Mouse (Mus musculus) cerebellum, postnatal 4 days (tissue): Measurements from ENCODE around the gene Pgbd5.
"Not testable (repeated sequence)": the region's sequence is repeated elsewhere in the genome, so short reads cannot be mapped to it uniquely, and the experiment has no call there.

Source experiments
- DNase-seq, 2 experiments: peaks; one replicate each; pipeline ENCODE4 v3.0.0; 2022; ENCODE audit warnings: low spot score in 2 of 2, mixed read lengths in 1 of 2

The Pgbd5 gene

DNA sequence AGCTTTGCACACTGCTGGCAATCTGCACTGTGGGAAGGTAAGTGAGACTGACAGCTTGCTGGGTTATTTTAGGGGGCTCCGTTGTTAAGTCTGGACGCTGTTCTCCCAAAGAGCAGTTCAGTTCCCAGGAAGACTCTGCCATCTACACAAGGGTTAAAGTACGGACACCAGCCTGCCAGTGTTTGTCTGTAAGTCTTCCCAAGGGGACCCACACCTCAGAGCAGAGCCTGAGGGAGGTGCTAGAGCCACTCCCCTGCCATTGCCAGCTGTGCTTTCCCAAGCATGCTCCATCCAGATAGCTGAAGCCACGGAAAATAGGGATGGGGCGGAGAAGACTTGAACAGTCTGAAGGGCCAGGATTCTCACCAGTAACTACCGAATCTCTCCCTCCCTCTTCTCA lies 8.6 kb downstream of the Pgbd5 start:
- DNase-seq = no peak

DNA sequence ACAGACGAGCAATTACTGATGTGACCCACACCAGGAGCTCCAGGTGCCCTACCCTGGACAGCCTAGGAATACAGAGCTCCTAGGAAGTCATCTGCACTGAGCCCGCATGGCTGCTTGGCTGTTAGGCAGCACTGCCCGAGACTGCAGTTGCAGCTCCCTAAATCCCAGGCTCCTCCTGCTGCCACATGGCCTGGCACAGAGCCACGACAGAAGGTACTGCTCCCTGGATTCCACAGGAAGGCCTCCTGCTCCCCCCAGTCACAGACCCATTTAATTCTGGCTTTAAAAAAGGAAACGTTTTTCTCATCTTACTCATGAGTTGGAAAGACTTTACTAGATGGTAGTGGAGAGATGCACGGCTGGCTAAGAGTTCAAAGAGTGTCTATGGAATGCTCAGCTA lies 10.0 kb downstream of the Pgbd5 start:
- DNase-seq = peak in 1 of 2 experiments; percentile 62

DNA sequence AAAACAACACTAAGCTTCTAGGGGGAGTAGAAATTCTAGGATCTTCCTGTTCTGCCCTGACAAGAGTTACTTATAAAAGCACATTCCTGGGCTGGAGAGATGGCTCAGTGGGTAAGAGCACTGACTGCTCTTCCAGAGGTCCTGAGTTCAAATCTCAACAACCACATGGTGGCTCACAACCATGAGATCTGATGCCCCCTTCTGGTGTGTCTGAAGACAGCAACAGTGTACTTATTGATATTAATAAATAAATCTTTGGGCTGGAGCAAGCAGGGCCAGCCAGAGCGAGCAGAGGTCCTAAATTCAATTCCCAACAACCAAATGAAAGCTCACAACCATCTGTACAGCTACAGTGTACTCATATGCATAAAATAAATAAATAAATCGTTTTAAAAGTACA lies 10.7 kb downstream of the Pgbd5 start:
- DNase-seq = not testable (repeated sequence)

DNA sequence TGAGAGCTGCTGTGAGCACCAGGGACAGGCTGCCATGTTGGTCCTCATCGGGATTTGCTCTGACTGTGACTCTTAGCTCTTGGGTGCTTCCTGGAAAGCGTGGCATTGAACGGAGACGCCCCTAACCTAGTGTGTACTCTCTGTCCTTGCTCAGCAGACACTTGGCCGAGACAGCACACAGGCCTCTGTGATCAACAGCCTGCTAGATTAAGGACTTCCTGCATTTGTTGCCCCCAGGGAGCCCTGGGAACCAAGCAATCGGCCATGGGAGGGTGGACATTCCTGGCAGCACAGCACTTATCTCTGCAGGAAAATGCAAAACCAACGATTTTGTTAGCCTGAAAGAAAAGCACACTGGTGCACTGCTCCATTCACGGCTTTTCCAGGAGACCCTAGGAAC lies 18.0 kb downstream of the Pgbd5 start:
- DNase-seq = no peak

DNA sequence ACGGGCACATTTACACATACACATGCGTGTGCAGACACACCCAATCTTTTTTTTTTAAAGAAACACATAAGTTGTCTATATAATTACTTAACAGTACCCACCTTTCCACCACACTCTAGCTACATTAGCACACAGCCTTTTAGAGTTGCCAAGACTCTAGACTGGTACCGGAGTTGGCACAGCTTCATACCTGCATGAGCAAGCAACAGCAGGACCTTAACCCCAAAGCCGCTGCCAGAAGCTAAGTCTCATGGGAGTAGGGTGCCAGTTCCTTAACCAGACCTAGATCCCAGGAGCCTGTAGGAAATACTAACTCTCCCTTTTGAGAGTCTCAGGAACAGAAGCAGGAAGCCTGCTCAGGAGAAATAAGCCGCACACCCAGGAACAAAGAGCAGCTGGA lies 20.5 kb downstream of the Pgbd5 start:
- DNase-seq = no peak

DNA sequence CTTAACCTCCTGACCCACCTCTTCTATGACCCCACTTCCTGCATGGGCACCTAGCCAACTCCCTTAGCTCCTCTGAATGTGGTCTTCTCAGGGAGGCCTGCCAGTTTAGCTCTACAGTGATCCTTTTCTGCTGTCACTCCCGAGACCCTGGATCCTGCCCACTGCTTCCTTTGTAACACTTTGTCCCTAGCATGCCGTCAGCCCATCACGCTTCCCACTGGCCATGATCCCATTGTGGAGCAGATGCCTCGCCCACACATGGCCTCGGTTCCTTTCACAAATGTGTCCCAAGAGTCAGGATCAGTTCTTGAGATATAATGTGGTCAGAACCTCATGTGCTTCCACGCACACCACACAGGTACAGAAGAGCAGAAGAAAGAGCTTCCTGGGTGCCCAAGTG lies 21.3 kb downstream of the Pgbd5 start:
- no peak for DNase-seq

DNA sequence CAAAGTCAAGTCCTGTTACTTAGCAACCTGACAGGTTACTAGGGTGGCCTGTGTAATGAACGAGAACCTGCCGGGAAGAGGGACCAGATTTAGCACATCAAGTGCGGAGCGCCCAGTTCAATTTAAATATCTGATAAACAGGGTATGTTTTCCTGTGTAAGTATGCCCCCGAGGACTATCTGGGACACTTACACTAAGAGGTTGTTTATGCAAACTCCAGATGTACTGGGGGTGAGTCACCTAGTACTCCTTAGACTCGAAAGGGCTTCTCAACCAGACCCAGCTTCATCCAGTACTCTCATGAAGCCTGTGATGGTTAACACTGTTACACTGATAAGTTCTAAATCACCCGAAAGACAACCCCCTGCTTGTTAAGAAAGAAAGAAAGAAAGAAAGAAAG lies 22.8 kb downstream of the Pgbd5 start:
- no peak for DNase-seq

DNA sequence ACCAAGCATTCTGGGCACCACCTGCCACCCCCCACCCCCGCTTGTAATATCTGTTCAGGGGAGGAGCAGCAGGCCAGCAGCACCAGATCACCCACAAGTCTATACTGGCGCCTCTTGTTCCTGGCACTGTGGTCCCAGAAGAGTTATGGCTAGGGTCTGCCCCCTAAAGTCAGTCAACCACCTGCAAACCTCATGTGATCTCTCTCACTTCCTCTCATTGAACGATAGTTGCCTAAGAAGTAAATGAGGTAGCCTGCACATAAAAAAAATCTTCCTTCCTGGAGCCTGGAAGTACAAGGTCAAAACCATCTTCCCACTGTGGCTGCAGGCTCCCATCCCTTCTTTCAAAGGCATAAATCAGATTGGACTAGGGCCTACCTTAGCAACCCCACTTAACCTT lies 23.7 kb downstream of the Pgbd5 start:
- no peak for DNase-seq

DNA sequence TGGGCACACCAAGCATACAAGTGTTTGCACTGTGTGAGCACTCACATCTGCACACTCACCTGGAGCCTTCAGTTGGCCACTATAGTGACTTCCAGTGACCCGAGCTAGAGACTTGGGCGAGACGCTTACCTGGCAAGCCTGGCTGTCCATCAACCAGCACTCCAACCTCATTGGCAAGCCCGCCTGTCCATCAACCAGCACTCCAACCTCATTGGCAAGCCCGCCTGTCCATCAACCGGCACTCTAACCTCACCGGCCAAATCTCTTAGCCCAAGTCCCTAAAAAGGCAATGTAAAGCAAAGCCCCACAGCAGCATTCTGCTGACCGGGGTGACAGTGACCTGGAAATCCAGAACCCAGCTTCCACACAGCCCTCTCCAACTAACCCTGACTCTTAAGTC lies 24.5 kb downstream of the Pgbd5 start:
- DNase-seq = peak; percentile 42 to 80

DNA sequence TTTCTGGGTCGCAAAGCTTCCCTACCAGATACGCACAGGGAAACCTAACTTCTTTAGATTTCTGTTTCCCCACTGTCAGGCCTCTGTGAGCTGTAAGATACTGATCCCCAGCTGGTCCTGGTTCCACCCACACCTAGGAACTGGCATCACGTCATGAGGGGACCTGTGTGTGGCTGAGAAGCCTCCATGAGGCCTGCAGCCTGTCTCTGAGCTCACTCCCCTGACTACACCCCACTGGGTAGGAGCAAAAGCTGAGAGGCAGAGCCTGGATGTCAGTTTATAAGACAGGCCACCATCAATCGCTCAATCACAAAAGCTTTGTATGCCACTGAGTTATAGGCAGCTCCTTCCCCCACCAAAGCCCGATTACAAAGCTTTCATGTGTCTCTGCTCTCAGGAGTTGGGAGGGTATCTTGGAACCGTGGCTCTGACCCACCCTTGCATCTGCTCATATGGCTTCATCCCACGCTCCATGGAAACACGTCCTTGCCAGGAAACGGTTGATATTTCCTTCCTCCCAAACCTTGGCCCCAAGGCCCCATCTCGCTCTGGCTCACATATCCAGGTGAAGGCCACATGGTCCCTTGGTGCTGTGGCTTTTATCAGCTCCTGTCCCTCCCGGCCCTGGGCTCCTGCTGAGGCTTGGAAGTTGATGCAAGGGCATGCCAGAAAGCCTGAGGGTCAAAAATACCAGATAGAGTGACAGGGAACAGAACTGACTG lies 26.1 kb downstream of the Pgbd5 start:
- no peak for DNase-seq

DNA sequence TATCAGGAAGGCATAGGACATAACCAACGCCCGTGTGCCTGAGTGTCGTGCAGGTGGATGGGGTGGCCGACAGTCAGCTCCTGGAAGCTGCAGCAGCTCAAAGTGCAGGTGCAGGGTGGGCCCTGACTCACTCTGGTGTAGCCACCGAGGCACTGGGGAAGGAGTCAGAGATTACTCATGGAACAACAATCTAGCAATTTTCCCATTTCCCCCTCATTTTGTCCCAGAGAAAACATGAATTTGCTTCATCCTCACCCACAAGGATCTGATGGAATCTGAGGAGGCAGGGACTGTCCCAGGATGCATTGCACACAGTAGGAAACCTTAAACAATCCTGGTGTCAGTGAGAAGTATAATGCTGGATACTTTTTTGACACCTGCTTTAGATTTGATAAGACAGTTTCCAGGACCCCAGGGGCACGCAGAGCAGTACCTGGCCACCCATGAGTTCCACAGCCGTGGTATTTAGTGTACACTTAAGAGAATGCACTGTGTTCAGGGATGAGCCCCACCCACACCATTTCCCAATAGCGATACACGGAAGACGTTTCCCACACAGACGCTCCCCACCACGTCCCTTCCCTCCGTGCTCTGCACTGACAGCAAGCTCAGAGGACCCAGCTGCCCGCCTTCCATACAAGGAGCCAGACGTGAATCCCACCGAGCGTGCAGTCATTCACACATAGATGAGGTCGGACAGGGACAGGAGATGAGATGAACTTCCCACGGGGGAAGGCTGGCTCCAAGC lies 26.8 kb downstream of the Pgbd5 start:
- DNase-seq = no peak

DNA sequence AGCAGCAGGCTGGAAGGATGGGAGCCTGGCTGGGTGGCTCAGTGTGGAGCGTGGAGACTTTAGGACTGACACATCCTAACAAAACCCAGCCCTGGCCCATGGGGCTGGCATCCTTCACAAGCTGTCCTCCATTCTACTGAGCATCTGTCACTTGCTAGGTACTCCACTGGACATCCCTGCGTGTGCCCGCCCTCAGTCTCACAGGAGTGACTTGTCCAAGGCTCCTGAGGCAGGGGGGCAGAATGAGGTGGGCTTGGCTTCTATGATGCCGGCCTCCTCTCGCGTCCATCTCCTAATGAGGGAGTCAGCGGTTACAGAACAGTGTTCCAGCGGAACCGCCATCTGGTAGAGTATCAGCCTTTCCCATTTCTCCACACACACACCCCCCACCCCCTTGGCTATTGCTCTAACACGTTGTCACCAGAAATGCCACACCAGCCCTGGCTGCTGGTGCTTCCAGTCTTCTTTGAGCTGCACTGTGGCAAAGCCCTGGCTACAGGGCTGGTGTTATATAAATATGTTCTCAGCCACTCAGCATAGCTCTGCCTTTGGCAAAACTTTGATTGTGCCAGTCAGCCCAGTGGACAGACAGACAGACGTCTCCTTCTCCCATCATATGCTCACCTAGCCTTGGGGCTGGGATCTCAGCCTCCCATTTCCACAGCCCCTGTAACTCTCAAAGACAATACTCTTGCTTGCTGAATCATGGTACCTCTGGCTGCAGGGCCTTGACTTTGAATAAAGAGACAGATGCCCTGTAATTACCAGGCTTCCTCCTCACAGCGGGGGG lies 34.8 kb downstream of the Pgbd5 start:
- DNase-seq = no peak

DNA sequence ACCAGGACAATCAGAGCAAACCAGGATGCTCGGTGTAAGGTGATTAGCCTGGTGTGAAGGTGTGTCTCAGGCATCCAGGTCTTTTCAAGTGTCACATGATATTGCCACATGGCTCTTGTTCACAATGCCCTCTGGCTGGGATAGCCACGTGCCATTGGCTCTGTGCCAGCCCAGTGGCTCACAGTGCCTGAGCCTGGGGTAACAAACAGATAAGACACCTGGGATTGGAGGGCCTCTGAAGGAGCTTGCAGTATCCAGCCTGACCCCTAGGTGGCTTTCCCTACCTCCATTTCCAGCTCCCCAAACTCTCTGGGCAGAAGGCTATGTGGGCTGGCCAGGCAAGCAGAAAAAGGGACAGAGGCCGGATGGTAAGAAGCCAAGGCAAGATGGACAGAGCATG lies 35.6 kb downstream of the Pgbd5 start:
- DNase-seq = peak in 1 of 2 experiments; percentile 49

DNA sequence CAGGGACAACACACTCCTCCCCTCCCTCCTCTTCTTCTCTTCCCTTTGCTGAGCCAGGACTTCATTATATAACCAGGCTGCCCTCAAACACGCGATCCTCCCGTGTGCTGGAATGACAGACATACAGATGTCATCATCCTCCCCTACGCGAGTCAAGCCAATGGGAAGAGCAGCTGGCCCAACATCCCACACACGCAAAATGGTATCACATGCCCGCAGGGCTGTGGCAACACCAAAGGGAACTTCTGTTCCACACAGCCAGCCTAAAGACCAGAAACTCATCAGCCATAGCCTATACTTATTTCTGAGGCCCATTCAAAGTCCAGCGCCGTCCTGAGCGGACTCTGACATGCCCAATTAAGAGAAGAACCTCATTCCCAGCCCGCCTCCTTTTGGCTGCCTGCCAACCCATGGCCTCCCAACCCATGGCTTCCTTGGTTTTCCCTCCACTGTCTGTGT lies 40.0 kb downstream of the Pgbd5 start:
- no peak for DNase-seq

DNA sequence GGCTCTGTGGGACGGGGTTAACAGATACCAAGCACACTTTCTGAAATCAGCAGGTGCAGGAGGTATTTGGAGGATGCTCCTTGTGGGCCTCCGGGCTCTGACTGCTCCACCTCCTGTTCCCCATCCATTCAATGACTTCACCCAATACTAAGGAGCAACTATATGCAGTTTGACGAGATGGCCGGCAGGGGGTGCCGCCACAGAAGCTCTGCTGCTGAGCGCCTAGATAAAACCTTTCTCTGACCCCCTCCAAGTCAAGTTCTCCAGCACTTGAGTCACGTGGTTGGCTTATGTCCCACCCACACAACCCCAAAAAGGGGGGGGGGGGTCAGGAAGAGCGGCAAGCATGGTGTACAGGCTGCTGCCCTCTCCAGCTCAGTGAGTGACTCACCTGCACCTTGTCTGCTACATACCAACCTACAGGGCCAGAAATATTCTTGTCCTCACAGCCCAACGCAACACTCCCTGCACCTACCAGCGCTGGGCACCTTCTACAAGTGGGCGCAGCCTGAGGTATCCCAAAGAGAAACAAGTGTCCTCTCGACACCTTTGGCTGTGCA lies 40.5 kb downstream of the Pgbd5 start:
- peak in 1 of 2 experiments; percentile 57 for DNase-seq

DNA sequence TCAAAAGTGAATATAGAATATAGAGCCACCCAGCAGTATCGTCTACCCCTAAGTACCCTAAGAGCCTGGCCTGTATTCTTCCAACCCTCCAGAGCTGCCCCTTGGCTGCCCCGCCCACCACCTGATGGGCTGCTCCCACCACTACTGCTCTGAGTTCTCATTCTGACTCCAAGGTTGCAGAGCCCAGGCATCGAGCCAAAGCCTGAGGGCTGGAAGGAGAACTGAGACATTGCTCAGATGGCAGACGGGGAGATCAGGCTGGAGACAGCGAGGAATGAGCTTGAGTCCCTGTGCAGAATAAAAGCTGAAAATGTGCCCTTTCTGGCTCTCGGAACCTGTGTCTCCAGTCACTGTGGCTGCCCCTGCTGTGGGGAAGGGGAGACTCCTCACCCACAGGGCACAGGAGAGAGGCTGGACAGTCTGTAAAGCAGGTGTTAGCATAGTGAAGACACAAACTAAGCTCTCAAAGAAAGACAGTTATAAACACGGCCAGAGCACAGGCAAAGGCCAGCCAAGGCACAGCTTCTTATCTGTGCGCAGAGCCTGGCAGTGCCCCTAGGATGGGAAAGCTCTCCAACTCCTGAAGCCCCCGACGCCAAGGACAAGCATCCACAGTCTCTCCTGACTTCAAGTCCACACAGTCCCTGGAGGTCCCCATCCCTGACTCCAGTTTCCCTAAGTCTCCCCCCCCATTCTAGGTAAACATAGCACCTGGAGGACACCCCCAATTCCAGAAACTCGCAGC lies 42.0 kb downstream of the Pgbd5 start:
- DNase-seq = peak in 1 of 2 experiments; percentile 58

DNA sequence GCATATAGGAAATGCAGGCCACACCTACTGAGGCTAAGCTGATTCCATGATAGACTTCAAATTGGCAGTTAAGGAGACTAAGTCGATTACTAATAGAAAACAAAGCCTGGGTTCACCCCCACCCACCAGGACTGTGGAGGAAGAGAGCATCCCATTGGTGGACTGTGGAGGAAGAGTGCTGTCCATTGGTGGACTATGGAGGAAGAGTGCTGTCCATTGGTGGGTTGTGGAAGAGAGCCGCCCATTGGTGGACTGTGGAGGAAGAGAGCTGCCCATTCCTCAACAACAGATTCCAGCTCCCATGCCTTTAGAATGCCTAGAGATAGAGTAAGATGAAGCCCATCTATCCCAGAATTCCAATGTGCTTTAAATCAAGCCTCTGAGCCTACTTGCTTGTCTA lies 42.9 kb downstream of the Pgbd5 start:
- DNase-seq = no peak

DNA sequence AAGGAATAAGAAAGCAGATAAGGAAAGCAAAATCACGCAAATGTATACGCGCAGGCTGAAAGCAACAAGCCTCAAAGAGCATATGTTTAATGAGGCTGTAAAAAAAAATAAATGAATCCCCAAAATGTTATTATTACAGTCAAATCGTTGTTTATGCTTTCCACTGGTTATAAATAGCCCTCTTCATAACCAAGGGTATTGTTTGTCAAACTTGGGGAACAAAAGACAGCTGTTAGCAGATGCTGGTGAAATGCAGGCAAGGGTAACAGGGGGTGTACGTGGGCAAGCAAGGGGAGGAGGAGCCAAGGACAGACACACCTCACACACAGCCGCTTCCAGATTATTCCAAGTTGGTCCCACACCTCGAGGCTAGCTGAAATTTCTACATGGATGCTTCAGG lies 44.1 kb downstream of the Pgbd5 start:
- no peak for DNase-seq

DNA sequence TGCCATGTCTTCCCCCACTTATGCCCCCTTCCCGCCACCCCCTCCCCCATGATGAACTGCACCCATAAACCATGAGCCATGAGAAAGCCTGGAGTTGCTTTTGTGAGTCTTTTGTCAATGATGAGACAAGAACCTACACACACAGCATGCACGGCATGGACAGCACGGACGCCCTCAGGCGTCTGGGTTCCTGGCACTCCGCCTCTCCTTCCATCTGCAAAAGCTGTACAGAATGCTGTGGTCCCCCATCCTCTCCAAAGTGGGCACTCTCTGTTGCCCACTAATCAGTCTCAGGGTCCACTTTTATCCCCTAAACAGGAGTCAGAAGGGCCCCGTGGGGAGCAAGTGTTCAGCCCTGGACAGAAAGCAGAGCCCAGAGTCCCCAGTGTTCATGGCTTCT lies 44.5 kb downstream of the Pgbd5 start:
- DNase-seq = no peak

DNA sequence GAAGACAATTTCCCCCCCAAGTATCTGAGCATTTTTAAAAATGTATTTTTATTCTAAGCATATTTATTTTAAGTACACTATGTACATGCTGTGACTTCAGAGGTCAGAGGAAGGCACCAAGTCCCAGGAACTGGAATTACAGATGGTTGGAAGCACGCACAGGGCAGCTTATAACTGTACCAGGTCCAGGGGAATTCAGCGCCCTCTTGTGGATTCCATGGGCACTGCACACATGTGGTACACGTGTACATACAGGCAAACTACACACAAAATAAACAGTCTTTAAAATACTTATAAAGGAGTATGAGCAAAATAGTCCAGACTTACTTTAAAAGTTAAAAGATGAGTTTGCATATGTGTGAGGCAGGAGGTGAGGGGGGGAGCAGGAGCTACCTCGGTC lies 45.5 kb downstream of the Pgbd5 start:
- DNase-seq = no peak

DNA sequence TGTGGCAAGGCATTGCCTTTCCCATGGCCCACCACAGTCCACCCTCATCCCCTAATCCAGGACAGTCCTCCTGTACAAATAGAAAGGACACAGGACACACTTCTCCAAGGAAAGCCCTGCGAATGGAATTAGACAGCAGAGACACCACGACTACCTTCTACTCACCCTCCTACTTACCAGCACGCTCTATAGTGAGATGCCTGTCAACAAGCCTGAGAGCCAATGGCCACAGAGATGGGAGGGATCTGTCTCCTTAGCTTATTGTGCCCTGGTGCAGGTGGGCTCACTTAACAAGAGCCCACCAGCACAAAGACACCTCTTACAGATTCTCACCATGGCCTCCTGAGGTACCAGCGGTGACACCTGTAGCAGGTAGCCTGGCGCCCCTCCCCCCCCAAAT lies 46.4 kb downstream of the Pgbd5 start:
- DNase-seq = no peak
